ENCODE assay signal across 8 mouse cellular contexts in the genomic region with DNA sequence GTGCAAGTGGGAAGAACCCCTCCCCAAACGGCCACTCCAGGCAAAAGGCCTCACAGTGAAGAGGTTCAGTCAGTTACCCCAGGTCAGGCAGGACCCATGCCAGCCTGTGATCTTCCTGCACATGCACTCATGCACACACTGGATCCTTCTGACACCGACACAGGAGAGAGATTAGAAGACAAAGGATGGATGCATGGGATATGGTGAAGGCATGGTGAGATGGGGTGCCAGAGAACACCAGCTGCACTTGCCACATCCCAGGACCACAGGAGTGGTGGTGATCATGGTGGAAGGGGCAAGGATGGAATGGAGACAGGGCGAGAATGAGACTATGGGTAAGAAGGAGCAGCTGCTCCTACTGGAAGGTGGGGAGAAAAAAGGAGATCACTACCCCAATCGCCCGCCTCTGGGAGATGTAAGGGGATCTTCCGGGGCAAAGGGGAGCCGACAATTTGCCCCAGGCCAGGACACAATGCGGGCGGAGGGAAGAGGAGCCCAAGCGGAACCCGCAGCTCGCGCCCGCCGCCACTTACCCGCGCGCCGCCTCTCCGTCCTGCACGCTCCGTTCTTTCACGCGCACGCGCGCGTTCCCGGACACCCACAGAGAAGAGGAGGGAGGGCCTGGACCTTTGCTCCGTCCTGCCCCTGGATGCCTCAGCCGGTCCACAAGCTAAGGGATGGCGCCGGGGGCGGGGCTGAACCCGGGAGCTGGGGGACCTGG. TPM values are rescaled to one million over a fixed set of nuclear protein-coding genes. Genes with fewer than 3 reads are reported as not detected.
DNase-seq lines count a peak whose midpoint lies in the region; ATAC-seq and TF ChIP-seq lines count a peak whose summit lies in the region.

No protein-coding gene starts in this region.

- no peaks in the 10 kb centered on the region for H3K36me3 ChIP-seq in embryonic facial prominence, embryonic 11.5 days (replicated peaks; ENCODE audit: control insufficient read depth, insufficient read depth, low read depth, low read length)
- no peaks in the 10 kb centered on the region for H3K36me3 ChIP-seq in heart, adult 2 months (ENCODE audit: control insufficient read depth, insufficient read depth, low read length)
- H3K36me3 ChIP-seq in midbrain, embryonic 10.5 days: no peaks in the 10 kb centered on the region

- H3K27me3 ChIP-seq in embryonic facial prominence, embryonic 11.5 days (ENCODE audit: control insufficient read depth, insufficient read depth, low read length): no peaks in the 10 kb centered on the region
- H3K27me3 ChIP-seq in heart, adult 2 months (ENCODE audit: control insufficient read depth, insufficient read depth, low read length): no peaks in the 10 kb centered on the region
- H3K27me3 ChIP-seq in midbrain, embryonic 10.5 days (ENCODE audit: low read depth, poor library complexity, severe bottlenecking): no peaks in the 10 kb centered on the region

- WGBS in embryonic facial prominence, embryonic 11.5 days: 2% methylated on average over 34 of the region's 35 CpGs
- 4% methylated on average over 35 of the region's 35 CpGs for WGBS in heart, adult 2 months
- WGBS in midbrain, embryonic 10.5 days: 1% methylated on average over 35 of the region's 35 CpGs

- 0 out of 2 replicates have a peak overlapping the region, but pooled peaks have one; percentile 20 for H3K27ac ChIP-seq in embryonic facial prominence, embryonic 11.5 days (replicated peaks; ENCODE audit: low read depth, low read length)
- no peak overlapping the region for H3K27ac ChIP-seq in heart, adult 2 months
- H3K27ac ChIP-seq in midbrain, embryonic 10.5 days (replicated peaks): peak overlapping the region; percentile 86

- H3K4me3 ChIP-seq in embryonic facial prominence, embryonic 11.5 days (ENCODE audit: low read depth, low read length): peak overlapping the region; percentile 44
- peak overlapping the region; percentile 37 for H3K4me3 ChIP-seq in heart, adult 2 months
- peak overlapping the region; percentile 65 for H3K4me3 ChIP-seq in midbrain, embryonic 10.5 days

- no peak for TF ChIP-seq CTCF in heart, adult 2 months (IDR thresholded peaks at IDR 0.05)

- peaks cover 7% of the 10 kb centered on the region for H3K4me1 ChIP-seq in embryonic facial prominence, embryonic 11.5 days (ENCODE audit: control insufficient read depth, insufficient read depth, low read length)
- H3K4me1 ChIP-seq in heart, adult 2 months (ENCODE audit: control insufficient read depth, insufficient read depth, low read length): peaks cover 2% of the 10 kb centered on the region; the same call in 1 of the 2 replicates
- peaks cover 21% of the 10 kb centered on the region for H3K4me1 ChIP-seq in midbrain, embryonic 10.5 days

- TF ChIP-seq EP300 in heart, adult 2 months (IDR thresholded peaks at IDR 0.05; ENCODE audit: insufficient read depth, low read depth, low read length): no peak

- H3K4me2 ChIP-seq in embryonic facial prominence, embryonic 11.5 days (ENCODE audit: low read depth, low read length): peak overlapping the region; percentile 77

- TF ChIP-seq POLR2A in heart, adult 2 months (IDR thresholded peaks at IDR 0.05; ENCODE audit: insufficient read depth, low read depth, low read length): no peak

- peak; percentile 85 for ATAC-seq in embryonic facial prominence, embryonic 11.5 days (replicated peaks; ENCODE audit: insufficient number of reproducible peaks, low FRiP score, low TSS enrichment, low read depth)

- DNase-seq in adrenal gland, postnatal 14 days: peak; percentile 95
- peak; percentile 86 for DNase-seq in embryonic facial prominence, embryonic 11.5 days (ENCODE audit: low spot score)
- peak; percentile 82 to 86 for DNase-seq in heart, adult 2 months
- peak; percentile 90 for DNase-seq in kidney, adult 18-20 months
- DNase-seq in left cerebral cortex, postnatal 4 days: peak; percentile 93
- peak; percentile 88 for DNase-seq in midbrain, embryonic 10.5 days (ENCODE audit: low spot score)
- peak; percentile 82 for DNase-seq in right cerebral cortex, postnatal 25 days
- peak; percentile 80 to 87 for DNase-seq in urinary bladder, postnatal 4 days (ENCODE audit: low spot score in 2 of 2)

- peak overlapping the region; percentile 67 for H3K9ac ChIP-seq in embryonic facial prominence, embryonic 11.5 days (replicated peaks; ENCODE audit: low read length)
- H3K9ac ChIP-seq in heart, adult 2 months (ENCODE audit: low read depth, low read length): peak overlapping the region; percentile 18

- H3K79me2 ChIP-seq in heart, adult 2 months (replicated peaks; ENCODE audit: control insufficient read depth, insufficient read depth, low read length): no peaks in the 10 kb centered on the region

- intact Hi-C loops in heart, adult 2 months (cut with DNase I): no loop called here
- intact Hi-C loops in left cerebral cortex, postnatal 4 days (cut with DNase I): no loop called here

- no peaks in the 10 kb centered on the region for H3K9me3 ChIP-seq in embryonic facial prominence, embryonic 11.5 days (replicated peaks; ENCODE audit: control insufficient read depth, low read length)
- H3K9me3 ChIP-seq in midbrain, embryonic 10.5 days (replicated peaks): no peaks in the 10 kb centered on the region

RNA-seq across cellular contexts. Expression of a gene that starts 2.3 kb away (rescaled TPM):
- total RNA-seq in adrenal gland, postnatal 14 days (2021): 1.0 and 2.1 TPM in 2 replicates
- 41.9 and 42.1 TPM in 2 replicates for polyA plus RNA-seq in embryonic facial prominence, embryonic 11.5 days (2014; fragmentation: Nextera tagmentation; extraction: Ambion mirVana)
- total RNA-seq in heart, adult 2 months (2021): under 1 TPM; 0.29 to 0.32 TPM
- 0.41 and 0.56 TPM in 2 replicates for polyA plus RNA-seq in heart, adult 2 months (2012; rRNA removed)
- total RNA-seq in left cerebral cortex, postnatal 4 days (2021): 10 to 100 TPM; 22.8 to 24.4 TPM
- 52.9 and 56.6 TPM in 2 replicates for polyA plus RNA-seq in midbrain, embryonic 10.5 days (2016; fragmentation: Nextera tagmentation; extraction: Ambion mirVana)
